Mouse (Mus musculus) right cerebral cortex, postnatal 14 days (tissue): ENCODE results near the gene Zfp36.

Source experiments
- DNase-seq: peaks from one replicate; pipeline ENCODE4 v3.0.0; 2022

The Zfp36 gene

DNA sequence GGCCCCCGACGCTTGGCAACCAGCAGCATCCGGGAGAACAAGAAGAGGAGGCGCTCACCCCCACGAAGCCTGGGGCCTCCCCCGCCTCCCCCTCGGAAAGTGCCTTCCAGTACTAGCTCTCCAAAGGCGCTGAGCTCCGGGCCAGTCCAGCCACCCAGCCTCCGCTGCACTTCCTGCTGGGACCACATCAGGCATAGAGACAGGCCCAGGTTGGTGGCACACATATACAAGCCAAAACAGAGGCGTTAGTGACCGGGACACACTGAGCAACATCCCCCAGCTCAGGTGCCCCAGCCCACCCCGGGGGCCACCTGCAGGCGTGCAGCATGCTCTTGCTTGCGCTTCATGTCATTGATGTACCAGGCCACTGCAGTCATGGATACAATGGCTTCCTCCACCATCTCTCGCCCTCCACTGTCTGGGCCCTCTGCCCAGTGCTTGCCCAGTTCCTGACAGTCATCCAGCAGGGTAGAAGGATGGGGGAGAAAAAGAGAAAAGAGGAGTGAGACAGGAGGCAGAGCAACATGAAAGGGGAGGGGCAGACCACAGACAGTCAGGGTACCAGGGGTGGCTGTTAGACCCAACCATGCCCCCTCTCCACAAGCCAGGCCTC lies 12.3 kb downstream of the Zfp36 start:
- no peak for DNase-seq

DNA sequence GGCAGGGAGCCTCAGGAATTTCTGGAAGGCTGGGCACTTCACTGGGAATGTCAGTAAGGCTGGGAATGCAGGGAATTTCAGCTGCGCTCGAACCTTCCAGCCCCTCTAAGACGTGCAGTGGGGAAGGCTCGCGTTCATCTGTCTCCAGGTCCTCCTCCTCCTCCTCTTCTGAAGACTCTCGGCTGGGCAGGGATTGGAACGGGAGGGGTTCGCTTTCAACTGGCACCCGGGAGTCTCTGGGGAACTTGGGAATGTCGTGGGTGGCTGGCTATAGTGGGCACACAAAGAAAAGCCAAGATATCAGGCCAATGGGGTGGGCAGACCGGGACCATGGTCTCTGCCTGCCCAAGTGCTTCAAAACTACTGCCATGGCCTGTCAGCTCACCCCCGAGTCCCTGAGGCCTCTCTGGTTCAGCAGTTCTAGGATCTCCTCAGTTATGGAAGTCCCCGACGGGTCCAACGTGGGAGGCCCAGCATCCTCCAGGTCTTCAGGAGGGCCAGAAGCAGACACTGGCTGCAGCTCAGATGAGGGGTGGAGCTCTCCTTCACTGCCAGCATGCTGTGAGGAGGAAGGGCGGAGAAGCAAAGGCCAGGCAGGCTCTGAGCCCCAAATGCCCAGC lies 17.5 kb downstream of the Zfp36 start:
- DNase-seq = no peak

DNA sequence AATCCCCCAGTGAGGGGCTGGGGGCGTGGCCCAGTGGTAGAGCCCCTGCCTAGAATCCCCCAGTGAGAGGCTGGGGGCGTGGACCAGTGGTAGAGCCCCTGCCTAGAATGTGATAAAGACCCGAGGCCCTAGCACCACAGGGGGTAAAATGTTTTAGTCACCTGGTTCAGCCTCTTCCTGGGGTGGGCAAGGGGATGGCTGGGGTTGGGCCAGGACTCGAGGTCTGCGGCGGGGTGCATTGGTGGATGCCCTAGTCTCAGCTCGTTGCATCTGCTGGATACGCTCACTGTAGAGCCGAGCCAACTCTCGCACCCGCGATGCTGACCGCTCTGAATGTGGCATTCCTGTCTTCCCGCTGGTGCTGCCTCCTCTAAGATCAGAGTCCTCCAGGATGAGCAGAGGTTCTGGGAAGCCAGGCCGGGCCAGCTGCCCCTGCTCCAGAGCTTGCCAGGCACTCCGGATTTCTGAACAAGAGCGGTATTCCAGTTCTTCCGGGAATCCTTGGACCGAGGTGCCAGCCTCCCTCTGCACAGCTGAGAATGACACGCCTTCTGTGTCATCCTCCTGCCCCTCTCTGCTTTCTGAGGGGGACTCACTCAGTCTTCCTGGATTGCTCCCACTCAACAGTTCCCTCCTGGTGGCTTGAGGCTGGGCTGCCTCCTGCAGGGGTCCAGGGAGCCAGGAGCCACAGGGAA lies 18.3 kb downstream of the Zfp36 start:
- DNase-seq = no peak

DNA sequence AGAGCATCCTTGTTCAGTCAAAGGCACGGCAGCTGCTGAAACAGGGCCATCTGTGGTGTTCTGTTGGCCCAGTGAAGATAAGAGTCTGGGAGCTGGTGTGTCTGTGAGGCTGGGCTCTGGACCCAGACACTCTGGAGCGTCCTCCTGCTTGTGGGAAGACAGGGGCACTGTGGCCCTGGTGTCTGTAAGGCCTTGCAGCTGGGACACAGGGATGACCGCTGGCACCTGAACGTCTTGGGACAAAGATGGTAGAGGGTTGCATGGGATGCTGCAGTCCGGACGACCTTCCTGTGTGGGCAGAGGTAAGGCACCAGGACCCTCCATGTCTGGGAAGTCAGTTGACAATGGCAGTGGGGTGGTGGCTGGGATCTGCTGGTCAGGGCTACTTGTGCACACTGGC lies 19.8 kb downstream of the Zfp36 start:
- no peak for DNase-seq

DNA sequence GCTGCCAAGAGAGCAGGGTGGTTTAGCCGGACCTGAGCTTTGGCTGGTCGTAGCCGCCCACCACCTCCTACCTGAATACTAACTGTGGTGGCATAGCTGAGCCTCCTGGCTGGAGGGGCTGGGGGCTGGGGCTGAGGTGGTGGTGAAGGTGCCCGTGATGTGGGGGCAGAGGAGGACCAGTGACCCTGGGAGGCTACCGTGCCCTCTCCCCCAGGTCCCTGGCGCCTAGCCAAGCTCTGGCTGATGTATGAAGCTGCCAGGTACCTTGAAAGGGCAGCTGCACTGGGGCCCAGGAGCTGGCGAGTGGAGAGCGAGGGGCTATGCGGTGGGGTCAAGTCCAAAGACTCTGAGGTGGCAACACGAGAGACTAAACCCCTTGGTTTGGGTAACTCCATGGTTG lies 20.2 kb downstream of the Zfp36 start:
- no peak for DNase-seq

DNA sequence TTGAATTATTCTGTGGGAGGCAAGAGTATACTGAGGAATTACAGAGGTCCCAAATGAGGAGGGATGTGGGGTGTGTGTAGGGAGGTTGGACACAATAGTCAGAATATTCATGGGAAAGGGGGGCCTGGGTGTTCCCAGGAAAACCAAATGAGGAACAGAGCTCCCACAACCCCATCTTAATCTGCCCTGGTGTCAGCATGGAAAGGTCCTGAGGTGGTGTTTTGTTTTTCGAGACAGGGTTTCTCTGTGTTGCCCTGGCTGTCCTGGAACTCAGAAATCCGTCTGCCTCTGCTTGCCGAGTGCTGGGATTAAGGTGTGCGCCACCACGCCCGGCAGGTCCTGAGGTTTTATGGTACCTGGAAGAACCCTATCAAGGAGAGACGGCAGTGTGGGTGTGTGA lies 21.6 kb downstream of the Zfp36 start:
- DNase-seq = no peak

DNA sequence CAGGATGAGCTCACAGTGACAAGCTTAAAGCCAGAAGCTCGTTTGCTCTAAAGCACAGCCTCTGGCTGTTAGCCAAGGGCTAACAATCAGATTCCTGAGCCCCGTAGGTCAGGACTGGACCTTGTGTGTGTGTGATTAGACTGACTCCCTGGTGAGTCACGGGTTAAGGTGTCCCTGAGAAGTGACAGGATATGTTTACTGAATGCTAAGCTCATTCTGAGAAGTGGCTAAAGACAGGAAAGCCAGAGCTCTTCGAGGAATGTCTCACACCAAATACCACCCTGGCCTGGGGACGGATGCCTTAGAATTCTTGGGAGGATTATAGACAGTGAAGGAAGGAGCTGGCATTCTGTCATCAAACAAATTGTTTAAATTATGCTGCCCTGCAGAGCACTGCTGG lies 22.1 kb downstream of the Zfp36 start:
- DNase-seq = no peak

DNA sequence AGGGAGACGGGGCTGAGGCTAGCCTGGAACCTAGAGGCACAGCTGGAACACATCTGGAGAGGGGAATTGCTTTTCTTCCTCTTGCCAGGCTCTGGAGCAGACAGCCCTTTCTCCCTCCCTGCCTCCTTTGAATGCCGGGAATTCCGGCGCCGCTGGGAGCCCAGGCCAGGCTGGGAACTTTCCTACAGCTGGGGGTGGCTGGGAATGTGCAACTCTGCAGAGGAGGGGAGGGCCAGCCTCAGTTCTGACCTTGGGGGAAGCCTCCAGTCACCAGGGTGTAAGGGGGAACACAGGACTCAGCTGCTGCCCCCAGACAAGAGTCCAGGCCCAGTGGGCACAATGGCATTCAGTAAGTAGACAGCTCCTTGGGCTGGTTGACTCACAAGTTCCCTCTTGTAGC lies 23.1 kb downstream of the Zfp36 start:
- DNase-seq = no peak

DNA sequence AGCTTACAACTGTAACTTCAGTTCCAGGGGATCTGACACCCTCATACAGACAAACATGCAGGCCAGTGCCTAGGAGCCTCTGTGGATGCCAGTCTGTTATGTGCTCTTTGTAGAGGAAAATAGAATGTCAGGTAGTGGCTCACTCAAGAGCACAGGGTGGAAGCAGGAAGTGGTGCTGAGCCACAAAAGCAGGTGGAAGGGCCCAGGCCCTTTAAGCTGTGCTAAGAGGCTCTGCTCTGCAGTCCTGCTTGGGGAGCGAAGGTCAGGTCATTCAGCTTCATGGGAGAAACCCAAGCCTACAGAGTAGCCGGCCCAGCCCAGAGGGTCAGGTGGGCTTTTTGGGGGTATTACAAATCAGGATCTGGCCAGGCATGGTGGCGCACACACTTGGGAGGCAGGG lies 24.8 kb downstream of the Zfp36 start:
- no peak for DNase-seq

DNA sequence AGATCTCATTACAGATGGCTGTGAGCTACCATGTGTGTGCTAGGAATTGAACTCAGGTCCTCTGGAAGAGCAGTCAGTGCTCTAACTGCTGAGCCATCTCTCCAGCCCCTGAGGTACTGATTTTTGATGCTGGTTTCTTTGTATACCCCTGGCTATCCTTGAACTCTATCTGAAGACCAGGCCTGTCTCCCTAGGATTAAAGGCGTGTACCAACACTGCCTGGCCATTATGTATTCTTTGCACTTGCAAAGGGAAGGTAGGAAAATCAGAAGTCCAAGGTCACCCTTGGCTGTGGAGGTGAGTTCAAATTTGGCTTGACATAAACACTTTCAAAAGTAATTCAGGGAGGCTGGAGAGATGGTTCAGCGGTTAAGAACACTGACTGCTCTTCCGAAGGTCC lies 25.5 kb downstream of the Zfp36 start:
- DNase-seq = no peak

DNA sequence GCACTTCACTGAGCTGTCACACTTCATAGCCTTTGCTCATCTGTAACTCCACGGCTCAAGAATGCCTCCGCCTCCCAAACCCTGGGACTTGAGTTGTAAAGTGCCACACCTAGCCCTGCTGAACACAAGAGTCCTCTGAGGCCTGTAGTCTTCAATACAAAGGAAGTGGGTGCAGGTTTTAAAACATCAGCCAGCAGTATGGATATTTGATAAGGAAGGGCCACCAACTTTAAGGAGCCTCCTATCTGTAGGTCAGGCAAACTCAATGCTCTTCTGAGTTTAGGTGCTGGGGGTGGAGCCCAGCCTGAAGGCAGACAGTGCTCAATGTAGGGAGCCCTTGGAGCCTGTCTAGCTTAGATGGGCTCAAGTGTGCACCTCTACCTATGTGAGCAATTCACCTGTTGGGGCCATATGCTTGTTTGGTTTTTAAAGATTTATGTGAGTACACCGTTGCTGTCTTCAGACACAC lies 25.9 kb downstream of the Zfp36 start:
- DNase-seq = no peak

DNA sequence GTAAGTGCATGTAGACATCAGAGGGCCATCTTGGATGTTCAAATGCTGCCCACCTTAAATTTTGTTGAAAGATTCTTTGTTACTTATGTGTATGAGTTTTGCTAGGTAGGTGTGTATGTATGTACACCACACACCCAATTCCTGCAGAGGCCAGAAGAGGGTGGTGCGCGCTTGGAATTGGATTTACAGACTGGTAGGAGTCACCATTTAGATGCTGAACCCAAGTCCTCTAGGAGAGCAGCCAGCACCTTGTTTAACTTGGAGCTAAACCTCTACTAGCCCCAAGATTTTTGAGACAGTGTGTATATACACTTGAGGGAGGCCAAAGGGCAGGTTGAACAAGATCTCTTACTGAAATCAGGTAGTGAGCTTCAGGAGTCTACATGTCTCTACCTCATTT lies 26.8 kb downstream of the Zfp36 start:
- no peak for DNase-seq

DNA sequence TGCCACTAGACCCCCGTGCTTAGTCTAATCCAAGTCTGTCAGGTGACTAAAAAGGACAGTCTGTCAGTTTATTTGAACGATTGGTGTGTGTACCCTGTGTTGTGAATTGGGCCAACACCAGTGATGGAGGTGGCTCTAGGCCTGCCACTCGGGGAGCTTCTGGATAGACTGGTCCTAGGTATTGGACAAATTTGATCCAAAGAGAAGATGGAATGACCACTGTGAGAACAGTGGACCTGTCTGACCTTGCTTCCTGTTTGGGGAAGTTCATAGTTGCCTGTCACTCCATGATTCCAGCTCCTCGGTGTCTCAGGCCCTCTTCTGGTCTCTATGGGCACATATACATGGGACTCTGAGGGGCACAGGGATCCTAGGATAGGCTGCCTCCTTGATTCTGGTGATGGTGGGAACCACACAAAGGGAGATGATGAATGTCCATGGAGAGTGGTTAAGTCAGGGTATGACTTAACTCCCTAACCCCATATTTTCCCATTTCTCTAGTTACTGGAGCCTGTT lies 28.3 kb downstream of the Zfp36 start:
- DNase-seq = no peak

DNA sequence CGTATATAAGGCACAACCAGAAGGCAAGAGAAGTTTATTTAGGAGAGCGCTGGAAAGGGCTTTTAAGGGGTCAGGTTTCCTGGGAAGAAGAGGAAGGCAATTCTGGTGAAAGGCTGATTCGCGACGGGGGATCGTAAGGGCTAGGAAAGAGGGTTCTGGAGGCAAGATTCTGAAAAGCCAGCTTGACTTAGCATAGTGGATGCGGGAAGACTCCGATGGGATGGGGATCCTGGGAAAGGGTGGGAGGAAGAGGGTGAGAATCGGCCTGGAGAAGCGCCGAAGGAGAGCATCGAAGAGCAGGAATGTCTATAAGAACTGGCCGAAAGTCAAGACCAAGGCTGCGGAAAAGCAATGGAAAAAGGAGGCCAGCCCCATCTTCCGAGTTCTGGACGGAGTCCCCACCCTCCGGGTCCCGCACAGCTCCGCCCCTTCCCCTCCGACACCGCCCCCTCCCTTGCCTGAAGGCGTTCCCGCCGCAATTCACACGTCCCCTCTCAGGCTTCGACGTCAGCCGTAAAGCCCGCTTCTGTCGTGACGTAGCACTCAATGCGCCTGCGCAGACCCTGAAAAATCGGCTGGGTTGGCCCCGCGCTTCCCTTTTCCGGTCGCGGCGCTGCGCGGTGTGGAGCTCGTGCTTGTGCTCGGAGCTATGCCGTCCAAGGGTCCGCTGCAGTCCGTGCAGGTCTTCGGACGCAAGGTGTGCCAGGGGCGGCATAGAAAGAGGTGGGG lies 29.7 kb downstream of the Zfp36 start, which contains the start of gene Rps16:
Rps16 (plus strand) TSS at position 498 of the 729 bp plus-strand sequence.
- peak; percentile 99 for DNase-seq

DNA sequence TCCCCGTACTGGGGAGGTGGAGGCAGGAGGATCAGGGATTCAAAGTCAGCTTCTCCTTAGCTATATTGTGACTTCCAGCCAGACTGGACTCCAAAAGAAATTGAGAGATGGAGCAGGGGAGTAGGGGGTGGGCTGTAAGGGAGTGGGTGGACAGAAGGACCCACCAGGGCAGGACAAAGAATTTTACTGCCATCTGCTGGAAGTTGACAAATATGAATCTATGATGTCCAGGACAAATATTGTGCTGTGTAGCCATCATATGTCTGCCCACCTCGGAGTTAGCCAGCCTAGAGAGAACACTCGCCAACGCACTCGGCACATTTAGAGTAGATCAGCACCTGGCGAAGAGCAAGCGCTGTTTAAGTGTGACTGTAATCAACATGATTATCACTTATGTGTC lies 31.5 kb downstream of the Zfp36 start:
- no peak for DNase-seq

DNA sequence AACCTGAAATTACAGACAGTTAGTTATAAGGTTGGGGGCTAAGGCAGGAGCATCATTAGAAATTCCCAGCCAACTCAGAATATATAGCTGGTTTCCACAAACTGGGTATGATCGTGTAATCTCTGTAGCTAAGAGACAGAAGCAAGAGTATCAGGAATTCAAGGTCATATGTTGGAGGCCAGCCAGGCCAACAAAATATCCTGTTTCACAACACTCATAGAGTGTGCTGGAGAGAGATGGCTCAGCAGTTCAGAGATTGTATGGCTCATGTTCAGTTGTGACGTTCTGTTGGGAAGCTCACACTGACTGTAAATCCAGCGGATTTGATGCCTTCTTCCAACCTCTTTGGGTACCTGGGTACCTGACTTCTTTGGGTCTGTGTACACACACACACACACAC lies 32.3 kb downstream of the Zfp36 start:
- DNase-seq = no peak

DNA sequence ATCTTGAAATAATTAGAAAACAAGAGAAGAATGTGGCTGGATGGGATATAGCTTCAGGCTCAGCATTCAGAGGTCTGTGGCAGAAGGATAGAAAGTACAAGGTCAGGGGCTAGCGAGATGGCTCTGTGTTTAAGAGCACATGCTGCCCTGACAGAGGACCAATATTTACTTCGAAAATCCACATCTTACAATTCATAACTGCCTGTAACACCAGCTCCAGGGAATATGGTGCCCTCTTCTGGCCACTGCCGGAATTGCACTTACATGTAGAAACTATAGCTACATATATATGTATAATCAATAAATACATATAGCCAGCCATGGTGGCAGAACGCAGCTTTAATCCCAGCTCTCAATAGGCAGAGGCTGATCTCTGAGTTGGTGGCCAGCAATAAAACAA lies 35.4 kb downstream of the Zfp36 start:
- peak; percentile 67 for DNase-seq

DNA sequence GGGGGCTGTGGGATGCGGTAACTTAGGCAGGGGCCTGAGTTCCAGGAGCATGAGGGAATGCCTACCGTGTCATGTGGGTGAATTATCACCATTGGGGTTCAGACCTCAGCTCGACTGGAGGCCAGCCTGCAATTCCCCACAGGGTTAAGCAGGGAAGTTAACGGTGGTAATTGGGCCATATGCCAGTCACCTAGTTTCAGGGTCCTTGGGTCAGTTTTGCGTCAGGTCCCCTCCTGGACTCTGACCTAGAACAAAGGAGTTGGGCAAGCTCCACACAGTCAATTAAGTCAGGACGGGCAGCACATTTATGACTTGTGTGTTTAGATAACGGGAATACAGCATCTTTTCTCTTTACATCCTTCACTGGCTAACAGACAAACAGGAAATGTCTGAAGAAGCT lies 38.7 kb downstream of the Zfp36 start:
- DNase-seq = no peak

DNA sequence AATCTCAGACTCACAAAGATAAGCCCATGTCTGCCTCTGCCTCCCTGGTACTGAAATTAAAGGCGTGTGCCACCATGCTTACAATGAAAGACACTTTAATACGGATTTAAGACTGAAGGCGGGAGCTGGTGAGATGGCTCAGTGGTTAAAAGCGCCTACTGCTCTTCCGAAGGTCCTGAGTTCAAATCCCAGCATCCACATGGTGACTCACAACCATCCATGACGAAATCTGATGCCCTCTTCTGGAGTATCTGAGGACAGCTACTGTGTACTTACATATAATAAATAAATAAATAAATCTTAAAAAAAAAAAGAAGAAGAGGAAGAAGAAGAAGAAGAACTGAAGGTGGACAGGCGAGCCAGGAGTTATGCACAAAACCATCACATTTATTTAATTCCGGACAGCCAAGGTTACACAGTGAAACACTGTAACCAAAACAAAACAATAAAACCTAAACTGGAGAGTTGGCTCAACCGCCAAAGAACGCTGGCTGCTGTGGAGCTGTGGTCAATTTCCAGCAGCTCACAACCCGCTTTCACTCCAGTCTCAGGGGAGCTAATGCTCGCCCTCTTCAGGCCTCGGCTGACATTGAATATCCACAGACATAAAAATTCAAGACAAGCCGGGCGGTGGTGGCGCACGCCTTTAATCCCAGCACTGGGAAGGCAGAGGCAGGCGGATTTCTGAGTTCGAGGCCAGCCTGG lies 40.7 kb downstream of the Zfp36 start:
- DNase-seq = no peak

DNA sequence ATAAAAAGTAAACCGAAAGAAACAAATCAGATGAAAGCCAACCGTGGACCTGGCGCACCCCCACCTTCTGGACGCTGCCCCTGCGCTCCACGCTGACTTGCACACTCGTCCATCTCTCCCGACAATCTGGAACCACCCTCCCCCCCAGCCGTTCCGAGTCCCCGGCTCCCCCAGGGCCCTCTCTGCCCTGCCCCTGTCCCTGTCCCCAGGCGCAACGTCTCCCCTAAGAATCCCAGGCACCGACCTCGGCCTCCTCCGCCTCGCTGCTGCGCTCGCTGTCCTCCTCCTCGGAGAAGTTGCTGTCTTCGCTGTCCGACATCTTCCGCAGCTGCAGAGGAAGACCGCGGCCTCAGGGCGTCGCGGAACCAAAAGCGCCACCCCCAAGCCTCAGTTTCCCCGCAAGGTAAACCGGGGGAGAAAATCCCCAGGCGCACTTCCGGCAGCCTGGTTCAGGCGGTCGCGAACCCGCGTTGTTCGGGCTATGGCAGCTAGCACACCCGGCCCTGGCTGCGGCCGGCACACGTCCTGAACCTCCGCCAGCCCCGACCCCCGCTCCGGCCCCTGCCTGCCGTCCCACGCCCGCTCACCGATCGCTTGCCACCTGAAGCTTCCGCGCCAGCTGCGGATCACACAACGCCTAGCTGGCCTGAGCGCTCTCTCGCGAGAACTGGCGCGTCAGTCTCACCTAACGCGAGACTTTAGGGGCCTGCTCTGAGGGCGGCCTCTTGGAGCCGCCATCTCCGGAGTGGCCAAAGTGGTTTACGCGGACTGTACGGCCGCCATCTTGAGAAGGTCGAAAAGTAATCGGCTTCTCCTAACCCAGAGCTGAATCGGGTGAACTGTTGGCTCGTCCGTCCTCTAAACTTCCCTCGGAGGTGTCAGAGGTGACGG lies 41.7 kb downstream of the Zfp36 start, which contains the start of gene Supt5:
Supt5 (minus strand) TSS at position 639 of the 891 bp plus-strand sequence.
- peak; percentile 97 for DNase-seq

DNA sequence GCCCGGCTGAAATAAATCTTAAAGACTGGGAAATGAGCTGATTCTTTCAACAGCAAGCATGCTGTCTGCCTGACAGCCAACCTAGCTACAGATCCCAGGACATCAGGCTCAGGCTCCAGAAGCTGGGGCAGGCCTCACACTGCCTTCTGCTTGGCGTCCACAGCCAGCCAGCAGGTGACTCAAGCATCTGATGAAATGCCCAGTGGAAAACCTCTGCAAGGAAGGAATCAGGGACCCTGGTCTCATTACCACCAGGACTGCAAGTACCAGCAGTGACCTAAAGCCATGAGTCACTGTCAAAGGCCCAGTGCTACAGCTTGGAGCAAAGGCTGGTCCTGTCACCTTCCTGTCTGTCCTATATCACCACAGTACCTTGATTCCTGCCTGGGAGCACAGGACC lies 44.6 kb downstream of the Zfp36 start:
- DNase-seq = no peak

DNA sequence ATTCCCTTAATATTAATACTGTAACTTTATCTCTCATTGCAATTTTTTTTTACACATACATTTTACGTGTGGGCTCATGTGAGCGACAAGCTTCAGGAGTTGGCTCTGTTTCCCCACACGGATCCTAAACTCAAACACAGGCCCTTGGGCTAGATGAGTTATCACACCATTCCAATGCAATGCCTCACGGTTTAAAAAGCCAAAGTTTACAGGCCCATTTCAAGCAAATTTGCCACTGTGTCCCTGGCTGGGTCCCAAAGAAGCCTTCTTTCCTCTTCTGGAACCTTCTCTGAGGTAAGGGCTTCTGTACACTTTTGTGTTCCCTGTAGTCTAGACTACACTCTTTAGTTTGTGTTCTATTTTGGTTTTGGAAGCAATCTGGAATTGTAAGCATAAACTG lies 45.5 kb downstream of the Zfp36 start:
- no peak for DNase-seq
